Mouse (Mus musculus): ENCODE data around the gene Fcf1.

Gene Fcf1

DNA sequence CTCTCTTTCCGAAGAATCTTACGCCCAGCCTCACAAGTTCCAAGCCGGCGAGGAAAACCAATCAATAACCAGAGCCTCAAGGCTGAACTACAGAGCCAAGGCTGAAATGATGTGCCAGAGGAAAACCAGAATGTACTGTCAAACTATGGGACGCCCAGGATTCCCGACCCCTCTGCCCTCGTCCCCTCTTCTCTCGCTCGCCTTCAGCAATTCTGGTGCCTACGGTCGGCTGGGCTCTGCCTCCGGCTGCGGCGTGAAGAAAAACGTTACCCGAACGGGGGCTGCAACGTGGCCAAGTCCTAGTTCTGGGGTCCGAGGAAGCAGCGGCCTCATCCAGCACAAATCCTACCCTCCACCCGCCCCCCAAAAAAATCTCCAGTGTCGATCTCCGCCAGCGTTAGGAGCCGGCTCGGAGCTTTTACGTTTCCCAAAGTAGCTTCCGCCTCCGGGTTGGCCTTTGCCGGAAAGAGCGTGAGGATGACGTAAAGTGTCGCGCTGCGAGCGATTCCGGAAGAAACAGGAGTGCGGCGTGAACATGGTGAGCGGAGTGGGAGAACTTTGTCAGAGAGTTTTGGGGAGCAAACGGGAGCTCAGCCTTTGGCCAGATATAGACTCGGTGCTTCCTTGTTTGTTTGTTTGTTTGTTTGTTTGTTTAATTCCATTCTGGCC, at the start of gene Fcf1, which contains the start of gene Arel1:
Fcf1 (plus strand) TSS at position 470 of the 669 bp plus-strand sequence.
Arel1 (minus strand) TSS at position 473 of the 669 bp plus-strand sequence.
- DNase-seq (ENCODE audit: low spot score), result peak; percentile 89

DNA sequence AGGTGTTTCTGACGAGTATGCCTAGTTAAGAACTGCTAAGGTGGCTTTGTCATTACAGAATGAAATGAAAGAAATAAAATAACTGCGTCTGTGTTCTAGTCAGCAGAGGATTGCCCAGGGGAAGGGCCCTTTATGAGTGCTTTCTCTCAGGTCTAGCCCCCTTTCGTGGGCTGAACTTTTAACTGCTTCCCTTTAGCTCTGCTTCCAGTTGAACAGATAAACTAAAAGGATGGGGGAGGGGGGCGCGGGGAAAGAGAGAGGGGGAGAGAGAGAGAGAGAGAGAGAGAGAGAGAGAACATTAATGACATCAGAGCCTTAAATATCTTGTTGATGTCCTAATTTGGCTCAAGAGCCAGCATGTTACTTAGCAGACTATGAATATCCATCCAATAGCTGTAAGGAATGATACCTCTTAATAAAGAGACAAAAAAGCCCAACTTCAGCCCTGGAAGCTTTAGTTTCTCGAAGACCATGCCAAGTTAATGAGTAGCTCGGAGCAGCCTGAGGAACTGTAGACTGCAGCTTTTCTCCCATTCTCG, 48.7 kb upstream of the Fcf1 start:
- no peak for DNase-seq (ENCODE audit: low spot score)

DNA sequence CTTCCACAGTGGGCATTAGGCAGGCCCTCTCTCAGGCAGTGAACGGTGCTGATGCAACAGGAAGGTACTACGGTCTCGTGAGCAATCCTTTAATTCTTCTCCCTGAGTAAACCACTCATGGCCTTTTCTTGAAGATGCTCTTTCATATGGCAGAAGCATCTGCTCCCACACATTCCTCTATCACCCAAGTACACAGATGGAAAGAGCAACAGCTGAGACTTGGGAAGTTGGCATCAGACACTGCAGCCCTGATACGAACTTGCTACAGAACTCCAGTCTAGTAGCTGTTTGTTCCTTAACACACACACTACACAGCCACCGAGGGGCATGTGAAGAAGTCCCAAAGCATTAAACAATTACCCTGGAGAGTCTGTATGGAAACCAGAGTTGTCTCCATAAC, 46.4 kb upstream of the Fcf1 start:
- DNase-seq (ENCODE audit: low spot score), result no peak

DNA sequence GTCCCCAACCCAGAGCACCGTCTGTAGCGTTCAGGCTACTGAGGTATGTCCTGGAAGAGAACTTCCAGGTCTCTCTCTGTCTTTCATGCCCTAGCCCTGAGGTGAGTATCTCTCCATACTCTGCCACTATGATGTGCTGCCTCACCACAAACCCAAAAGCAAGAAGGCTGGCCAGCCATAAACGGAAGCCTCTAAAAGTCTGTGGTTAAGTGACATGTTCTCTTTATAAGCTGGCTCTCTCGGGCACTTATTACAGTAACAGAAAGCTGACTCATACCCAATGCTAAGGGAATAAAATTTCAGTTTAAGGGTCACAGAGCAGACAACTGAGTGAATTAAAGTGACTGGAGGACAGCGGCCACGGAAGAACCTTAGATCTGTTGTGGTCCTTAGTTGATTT, 44.2 kb upstream of the Fcf1 start:
- no peak for DNase-seq (ENCODE audit: low spot score)

DNA sequence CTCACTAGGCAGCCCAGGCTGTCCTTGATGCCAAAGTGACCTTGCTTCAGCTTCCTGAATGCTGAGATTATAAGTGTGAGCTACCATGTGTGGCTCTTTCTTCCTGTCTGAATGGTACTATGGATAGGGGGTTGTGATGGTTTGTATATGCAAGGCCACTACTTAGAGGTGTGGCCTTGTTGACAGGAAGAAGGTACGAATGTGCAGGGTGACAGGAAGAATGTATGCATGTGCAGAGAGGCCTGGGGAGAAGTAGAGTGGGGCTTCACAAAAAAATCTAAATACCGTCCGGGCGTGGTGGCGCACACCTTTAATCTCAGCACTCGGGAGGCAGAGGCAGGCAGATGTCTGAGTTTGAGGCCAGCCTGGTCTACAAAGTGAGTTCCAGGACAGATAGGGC, 38.5 kb upstream of the Fcf1 start:
- DNase-seq (ENCODE audit: low spot score), result no peak

DNA sequence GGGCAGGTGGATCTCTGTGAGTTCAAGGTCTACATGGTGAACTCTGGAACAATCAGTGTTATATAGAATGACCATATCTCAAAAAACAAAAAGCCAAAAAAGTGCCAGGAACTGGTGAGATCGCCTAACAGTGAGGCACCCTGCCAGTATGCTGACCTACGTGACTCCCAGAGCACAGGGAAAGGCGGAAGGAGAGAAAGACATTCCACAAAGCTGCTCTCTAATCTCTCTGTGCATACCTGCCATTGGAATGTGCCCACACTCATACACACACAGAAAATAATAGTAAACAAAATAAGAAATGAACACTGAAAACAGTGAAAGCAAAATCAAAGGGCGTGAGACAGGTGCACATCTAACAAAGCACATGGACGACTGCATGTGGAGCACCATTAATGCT, 35.4 kb upstream of the Fcf1 start:
- no peak for DNase-seq (ENCODE audit: low spot score)

DNA sequence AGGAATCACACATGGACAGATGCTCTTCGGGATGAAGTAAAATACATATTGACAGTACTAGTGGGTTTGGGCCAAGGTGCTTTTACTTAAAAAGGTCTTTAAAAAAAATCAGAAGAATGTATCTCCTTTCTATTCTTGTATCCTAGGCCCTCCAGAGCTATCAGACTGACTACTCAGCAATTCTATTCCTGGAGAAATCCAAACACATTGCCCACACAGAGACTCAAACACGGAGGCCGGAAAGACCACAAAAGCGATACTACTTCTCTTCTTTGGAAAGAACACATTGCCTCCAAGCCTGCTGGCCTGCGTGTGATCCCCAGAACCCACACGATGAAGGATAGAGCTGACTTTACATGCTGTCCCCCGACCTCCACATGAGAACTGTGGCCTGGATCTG, 31.6 kb upstream of the Fcf1 start:
- DNase-seq (ENCODE audit: low spot score), result no peak

DNA sequence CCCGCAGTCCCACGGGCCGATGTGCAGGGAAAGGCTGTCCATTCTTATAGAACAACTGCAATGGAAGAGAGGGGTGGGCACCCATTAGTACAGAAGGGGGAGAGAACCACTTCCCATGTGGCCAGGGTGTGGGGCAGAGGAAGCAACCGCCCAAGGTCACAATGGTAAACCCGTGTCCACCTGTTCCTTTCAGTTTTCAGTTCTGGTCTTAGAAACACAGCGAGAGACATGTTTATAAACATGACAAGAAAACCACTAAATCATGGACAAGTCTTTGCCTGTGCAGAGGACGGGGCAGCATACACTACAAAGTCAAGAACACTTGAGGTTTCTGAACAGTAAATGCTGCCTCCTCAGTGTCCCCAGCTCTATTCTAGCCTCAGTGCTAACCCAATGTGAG, 30.4 kb upstream of the Fcf1 start:
- DNase-seq (ENCODE audit: low spot score), result no peak

DNA sequence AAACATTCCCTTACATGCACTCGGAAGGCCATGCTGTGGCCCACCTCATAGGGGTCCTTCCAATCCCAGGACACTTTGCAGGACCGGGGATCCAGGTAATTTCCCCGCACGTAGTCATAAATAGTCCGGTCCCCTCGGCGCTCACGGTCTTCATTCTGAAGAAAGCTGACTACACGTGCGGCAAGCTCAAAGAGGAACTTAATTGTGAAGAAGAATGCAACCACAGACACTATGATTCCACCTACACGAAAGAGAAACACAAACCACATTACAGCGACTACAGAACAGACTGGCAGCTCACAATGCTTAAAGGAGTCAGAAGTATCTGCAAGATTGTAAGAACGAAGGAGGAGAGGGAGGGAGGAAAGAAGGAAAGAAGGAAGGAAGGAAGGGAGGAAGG, 29.0 kb upstream of the Fcf1 start:
- DNase-seq (ENCODE audit: low spot score), result no peak

DNA sequence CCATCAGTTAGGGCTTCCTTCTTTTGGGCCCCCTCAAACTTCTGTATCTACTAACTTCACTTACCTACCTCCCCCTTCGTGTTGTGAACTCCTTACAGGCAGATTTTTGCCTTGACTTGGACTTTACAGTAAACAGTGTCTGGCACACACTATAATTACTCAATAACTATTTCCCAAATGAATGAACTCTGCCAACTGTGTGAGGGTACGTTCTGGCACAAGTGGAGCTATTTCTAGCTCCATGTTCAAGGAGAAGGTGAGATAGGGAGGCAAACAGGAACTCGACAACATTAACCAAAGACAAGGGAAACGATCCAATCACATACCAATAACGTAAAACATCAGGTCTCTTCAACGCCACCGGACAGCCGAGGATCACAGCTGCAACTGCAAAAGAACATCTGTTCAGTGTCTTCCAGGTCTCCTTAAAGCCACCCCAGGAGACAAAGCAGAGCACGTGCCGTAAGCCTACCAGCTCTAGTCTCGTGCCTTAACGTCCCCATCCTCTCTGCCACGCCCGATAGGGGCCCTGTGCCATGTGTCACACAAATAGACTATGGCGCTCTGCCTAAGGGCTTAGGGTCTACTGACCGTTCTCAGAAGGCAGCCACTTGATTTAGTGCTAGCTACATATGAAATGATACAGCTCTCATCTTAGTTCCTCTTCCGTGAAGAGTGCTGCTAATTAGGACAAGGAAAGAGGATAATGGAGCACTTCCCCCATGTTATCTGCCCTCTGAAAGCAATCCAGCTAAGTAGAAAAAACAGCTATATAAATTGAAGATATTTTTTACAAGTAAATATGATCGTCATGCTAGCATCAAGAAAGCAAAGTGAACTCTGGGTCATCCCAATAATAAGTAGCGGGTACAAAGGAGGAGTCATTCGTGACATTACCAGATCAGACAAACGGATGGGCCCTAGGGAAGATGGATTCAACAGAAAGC, 27.4 kb upstream of the Fcf1 start:
- DNase-seq (ENCODE audit: low spot score), result no peak

DNA sequence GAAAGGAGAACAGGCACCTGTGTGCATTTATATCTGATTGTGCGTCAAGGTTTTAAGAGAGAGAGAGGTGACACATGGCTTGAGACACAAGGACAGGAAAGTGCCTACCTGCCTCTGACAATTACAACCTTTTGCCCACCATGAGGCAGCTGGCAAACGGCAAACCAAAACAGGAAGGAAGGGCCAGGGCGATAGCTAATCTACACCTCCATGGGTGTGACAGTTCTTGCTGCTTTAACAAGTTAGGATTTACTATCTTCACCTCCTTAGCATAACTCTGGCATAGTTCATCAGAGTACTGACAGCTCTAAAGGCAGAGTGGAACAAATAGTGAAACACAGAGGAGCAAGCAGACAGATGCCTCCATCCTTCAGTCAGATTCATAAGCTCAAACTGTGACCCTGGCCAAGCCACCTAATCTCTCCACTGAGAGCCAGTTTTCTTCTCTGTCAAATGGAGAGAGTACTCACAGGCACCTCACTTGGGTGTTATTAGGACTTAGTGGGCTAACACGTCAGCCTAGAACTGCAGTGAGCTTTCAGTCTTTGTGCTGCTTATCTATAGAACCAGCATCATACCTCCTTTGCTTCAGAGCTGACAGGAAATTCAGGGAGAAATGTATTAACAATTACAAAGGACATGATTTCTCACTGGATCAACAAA, 26.4 kb upstream of the Fcf1 start:
- no peak for DNase-seq (ENCODE audit: low spot score)

DNA sequence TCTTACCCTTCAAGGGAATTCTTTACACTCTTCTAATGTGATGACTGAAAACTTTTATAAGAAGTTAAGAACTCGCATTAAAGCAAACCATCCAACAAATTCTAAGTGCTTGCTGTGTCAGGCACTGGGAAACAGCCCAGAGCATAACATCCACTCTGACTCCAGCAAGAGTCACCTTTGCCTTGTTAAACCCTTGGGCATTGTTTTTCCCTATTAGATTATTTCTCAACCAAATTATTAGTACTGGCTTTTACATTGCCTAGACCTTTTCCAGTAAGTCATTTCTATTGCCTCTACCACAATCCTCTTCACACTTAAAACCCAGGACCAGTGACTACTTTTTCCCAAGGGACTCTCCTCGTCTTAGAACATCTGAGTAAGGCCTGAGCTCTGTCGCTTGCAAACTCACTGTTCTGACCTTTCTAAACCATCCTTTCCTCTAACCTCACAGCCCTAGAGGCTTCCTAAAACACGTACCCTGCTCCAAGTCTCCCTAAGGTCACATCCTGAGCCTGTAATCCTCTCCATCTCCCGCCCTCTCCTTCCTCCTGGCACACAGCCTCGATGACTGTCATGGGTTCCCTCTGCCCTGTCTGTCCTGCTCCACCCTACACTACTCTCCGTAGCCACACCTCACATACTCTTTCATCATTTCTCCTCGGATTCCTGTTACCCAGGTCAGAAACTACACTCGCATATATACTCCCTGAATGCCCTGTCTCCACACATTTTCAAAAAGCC, 25.7 kb upstream of the Fcf1 start:
- DNase-seq (ENCODE audit: low spot score), result no peak

DNA sequence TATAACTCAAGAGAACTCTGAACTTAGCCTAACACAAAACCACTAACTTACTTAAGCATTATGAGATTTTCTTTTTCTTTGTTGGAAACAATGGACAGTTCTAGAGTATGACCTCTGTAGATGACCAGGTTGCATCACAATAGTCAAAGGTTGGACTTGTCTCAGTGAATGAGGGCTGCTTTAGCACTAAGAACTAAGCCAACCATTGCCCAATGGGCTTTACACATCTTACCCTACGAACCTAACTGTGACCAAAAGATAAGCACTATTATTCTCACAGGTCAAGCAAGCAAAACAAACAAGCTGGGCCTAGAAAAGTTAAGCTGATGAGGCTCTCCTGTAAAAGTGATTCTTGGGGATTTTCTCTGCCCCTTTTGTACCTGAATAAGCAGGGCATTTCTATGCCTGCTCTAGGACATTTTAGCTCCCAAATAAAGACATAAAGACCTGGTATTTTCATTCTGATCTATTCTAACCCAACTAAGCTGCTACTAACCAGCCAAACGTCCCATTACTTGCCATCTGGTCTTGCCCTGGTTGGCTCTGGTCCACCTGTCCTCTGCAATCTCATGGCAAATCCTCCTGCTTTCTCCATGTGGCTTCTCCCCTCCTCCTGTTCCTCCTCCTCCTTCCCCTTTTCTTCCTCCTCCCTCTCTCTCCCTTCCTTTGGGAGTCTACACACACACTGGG, 22.7 kb upstream of the Fcf1 start:
- no peak for DNase-seq (ENCODE audit: low spot score)

DNA sequence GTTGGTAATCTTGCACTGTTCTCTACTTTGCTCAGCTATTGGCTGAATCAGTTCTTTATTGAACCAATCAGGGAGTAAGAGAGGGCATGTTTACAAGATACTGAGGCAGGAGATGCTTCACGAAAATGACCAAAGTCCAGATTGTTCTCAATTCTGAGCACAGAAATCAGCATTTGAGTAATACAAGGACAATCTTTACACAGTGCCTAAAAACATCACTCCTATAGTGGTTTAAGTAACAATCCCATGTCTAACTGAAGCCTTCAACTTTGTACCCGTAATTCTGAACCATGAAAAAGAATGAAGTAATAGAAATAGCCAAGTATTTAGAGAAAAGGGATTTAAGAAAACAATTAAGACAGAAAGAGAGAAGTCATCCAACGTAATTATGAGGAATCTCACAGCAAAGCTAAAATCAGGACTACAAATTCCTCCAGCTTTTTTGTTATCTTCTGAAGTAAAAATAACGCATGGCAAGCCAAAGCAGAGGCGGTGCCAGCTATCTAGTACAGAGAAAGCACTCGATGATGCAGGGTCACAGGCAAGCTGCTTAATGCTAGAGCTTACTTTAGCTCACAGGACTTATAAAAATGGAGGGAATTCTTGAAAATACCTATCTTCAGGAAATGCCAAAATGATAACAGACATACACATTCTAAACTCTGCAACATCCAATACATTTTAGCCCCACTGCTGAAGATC, 22.0 kb upstream of the Fcf1 start:
- DNase-seq (ENCODE audit: low spot score), result no peak

DNA sequence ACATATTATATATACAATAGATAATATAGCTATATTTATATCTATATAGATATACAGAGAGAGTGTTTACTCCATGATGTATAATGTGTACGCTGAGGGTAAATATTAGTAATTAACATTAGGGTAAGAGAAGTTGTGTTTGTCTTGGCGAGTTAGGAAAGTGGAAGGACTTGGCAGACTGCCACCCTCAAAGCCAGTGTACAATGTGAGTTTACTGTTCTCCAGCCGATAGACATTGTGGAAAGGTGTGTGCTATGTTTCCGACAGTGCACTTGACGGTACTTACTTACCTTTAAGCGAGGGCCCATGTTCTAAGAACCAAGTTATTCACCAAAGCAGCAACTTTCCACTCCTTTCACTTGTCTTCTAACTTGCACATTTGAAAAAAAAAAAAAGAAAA, 19.9 kb upstream of the Fcf1 start:
- DNase-seq (ENCODE audit: low spot score), result no peak

DNA sequence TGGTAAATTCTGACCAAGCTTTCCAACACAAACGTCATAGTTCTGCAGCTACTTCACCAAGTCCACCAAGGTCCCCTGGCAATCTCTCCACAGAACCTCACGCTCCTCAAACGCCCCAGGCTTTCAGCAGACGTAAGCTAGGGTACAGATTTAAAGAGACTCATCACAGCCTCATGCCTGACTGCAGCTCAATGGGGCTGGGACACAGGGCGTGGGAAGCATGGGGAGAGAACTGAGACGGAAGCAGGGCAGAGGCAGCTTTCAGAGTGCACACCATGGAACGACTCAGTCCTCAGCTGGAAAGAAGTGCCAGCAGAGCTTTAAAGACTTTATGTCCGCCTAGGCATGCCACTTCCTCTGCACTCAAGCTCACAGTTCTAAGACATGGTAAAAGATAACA, 19.2 kb upstream of the Fcf1 start:
- DNase-seq (ENCODE audit: low spot score), result no peak

DNA sequence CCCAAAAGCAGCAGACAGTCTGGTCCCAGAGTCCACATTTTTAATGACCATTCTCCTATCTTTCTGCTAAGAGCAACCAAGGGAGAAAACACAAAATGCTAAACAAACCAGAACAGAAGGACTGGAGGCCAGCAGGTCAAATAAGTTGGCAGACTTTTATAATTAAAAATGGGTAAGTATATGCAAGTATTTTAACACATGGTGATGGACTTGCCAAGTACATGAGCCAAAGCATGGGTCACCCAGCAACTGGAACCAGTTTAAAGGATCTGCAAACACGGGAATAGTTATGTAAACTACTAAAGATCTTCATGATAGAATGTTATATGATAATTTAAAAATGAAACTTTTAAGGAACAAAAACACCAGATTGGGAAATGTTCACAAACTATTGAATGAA, 18.3 kb upstream of the Fcf1 start:
- DNase-seq (ENCODE audit: low spot score), result no peak

DNA sequence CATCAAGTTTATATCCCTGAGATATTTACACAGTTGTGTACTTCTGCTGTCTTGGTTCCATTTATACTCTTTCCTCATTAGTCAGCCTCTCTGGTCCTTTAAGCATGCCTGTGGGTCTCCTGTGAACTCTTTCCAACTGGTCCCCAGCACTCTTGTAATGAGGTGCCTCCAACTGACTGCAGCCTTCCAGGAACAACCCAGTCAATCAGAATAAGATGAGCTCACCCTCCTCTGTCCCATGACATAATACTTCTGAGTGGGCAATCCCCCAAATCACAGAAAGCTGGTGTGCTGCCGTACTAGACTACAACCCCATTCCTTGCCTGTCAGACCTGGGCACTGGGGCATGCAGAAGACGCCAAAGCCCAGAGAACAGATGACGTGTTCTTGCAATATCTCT, 14.4 kb upstream of the Fcf1 start:
- DNase-seq (ENCODE audit: low spot score), result no peak

DNA sequence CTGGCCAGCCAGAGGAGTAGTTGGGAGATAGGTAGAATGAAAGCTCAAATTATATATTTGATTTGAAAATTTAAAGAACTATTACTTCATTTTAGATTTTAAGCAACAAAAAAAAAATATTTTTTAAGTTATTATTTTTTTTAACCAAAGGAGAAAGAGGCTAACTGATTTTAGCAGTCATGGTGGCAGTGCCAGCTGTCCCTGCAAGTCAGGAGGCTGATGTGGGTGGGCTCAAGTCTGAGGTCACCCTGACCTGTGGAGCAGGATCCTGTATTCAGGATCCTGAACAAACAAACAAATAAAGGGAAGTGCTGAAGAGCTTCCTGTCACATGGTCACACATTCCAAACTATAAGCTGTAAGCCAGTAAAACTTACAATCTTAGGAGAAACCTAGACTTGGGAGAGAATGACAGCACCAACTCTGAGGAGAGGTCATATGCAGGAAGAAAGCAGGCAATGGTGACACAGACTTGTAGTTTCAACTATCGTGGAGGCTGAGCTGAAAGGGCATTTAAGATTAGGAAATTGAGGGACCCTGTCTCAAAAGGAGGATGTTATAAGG, 11.8 kb upstream of the Fcf1 start:
- DNase-seq (ENCODE audit: low spot score), result no peak

DNA sequence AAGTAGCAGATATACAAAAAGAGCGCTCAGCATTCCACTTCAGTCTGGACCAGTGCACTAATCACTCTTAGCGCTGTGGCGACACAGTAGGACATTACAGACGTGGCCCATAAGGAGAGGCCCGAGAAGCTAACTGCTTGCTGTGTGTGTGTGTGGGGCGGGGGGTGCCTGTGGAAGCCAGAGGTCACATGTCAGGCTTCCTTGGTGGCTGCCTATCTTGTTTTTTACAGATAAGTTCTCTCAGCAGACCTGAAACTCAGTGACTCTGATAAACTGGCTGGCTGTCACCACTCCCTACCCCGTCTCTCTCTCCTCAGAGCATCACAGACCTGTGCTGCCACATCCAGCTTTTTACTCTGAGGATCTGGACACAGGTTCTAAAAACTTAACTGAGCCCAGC, 8.1 kb upstream of the Fcf1 start:
- DNase-seq (ENCODE audit: low spot score), result peak; percentile 76

Measured in c-Kit-positive CD71-positive TER-119-positive erythroid progenitor cells, embryonic 14.5 days (primary cell).